Mouse (Mus musculus) forebrain, embryonic 14.5 days (tissue): ENCODE measurements around the gene Vangl1. TPM values are rescaled to one million over a fixed set of nuclear protein-coding genes. Genes with fewer than 3 reads are reported as not detected.

Source experiments
- ATAC-seq: fragments of 200-750 bp; cut with Nextera tagmentation; 2 replicates; pipeline ENCODE4 v1.8.0; 2017; ENCODE audit warnings: mild to moderate bottlenecking, moderate library complexity
- DNase-seq: peaks from one replicate; pipeline ENCODE4 v3.0.0-alpha.2; 2015; ENCODE audit warnings: low spot score
- H3K27ac ChIP-seq: fragments of 300-500 bp; sonication (generic); 2 replicates; pipeline ENCODE4 v1.5.1; 2014; ENCODE audit warnings: low read depth, mild to moderate bottlenecking, control low read depth, low read length, moderate library complexity
- H3K27me3 ChIP-seq: fragments of 300-500 bp; sonication (generic); replicated peaks from 2 replicates; pipeline ENCODE4 v1.6.1; 2014; ENCODE audit warnings: low read length, control low read depth, mixed read lengths; ENCODE audit not compliant: control insufficient read depth, insufficient read depth
- H3K36me3 ChIP-seq: fragments of 300-500 bp; sonication (generic); 2 replicates; pipeline ENCODE4 v1.6.1; 2014; ENCODE audit warnings: low read length, control low read depth; ENCODE audit not compliant: control insufficient read depth, insufficient read depth
- H3K4me1 ChIP-seq: fragments of 300-500 bp; sonication (generic); 2 replicates; pipeline ENCODE4 v1.6.1; 2014; ENCODE audit warnings: antibody characterized with exemption, low read length, control low read depth; ENCODE audit not compliant: control insufficient read depth, insufficient read depth
- H3K4me2 ChIP-seq: fragments of 300-500 bp; sonication (generic); 2 replicates; pipeline ENCODE4 v1.6.1; 2014; ENCODE audit warnings: mild to moderate bottlenecking, control low read depth, low read length
- H3K4me3 ChIP-seq: fragments of 300-500 bp; sonication (generic); 2 replicates; pipeline ENCODE4 v1.5.1; 2014; ENCODE audit warnings: low read depth, low read length, control low read depth
- H3K9ac ChIP-seq: fragments of 300-500 bp; sonication (generic); 2 replicates; pipeline ENCODE4 v1.6.1; 2014; ENCODE audit warnings: mild to moderate bottlenecking, low read length, control low read depth, moderate library complexity
- H3K9me3 ChIP-seq: fragments of 300-500 bp; sonication (generic); replicated peaks from 2 replicates; pipeline ENCODE4 v1.6.1; 2016; ENCODE audit warnings: low read length, control low read depth, mixed read lengths; ENCODE audit not compliant: control insufficient read depth
- WGBS: fragments of 180-500 bp; shearing (Covaris S2); extraction: QIAGEN DNeasy Blood & Tissue Kit; methylation state at CpG from one replicate; pipeline ENCODE4 v1.1.7; 2014; 5-methylcytosine and 5-hydroxymethylcytosine counted together
- polyA plus RNA-seq: library from polyadenylated mRNA; unstranded; fragments of >200 nt; fragmentation: Nextera tagmentation; extraction: Ambion mirVana; gene quantifications from 2 replicates; pipeline ENCODE4 v1.2.1, GENCODE M21; 2014

Gene Vangl1
- polyA plus RNA-seq, 1 experiment from 2014 or later = 4.6 TPM

- H3K36me3 ChIP-seq = no peaks in the 10 kb centered on the region
Observed at GRCm38 (mm10) chr3:102222756-102223155, 18.3 kb upstream of the Vangl1 start.

GRCm38 (mm10) chr3:102218301-102218700 is 13.8 kb upstream of the Vangl1 start:
- ATAC-seq (no peak), DNase-seq (no peak)
- Histone ChIP-seq H3K4me3 (no peak overlapping the region), H3K27ac (no peak overlapping the region), H3K27me3 (no peaks in the 10 kb centered on the region), H3K9me3 (no peaks in the 10 kb centered on the region), H3K4me2 (no peak overlapping the region), H3K4me1 (no peaks in the 10 kb centered on the region), H3K36me3 (no peaks in the 10 kb centered on the region), H3K9ac (no peak overlapping the region)
- WGBS = 80% methylated on average over 2 of the region's 2 CpGs

More at GRCm38 (mm10) chr3:102222756-102223155, 18.3 kb upstream of the Vangl1 start:
- 87% methylated on average over 8 of the region's 8 CpGs for WGBS
- Histone ChIP-seq H3K4me3 (no peak overlapping the region), H3K27ac (no peak overlapping the region), H3K9ac (no peak overlapping the region), H3K27me3 (no peaks in the 10 kb centered on the region), H3K9me3 (0 out of 2 replicates have a peak, but pooled peaks cover 3% of the 10 kb centered on the region), H3K4me2 (no peak overlapping the region), H3K4me1 (no peaks in the 10 kb centered on the region)
- ATAC-seq = no peak
- DNase-seq = no peak

- WGBS = 91% methylated on average over 4 of the region's 4 CpGs
- H3K4me1 ChIP-seq = no peaks in the 10 kb centered on the region
- no peak overlapping the region for H3K9ac ChIP-seq
- H3K27me3 ChIP-seq = no peaks in the 10 kb centered on the region
- no peak for ATAC-seq
- H3K36me3 ChIP-seq = no peaks in the 10 kb centered on the region
- H3K27ac ChIP-seq = no peak overlapping the region
- DNase-seq = no peak
- H3K9me3 ChIP-seq = no peaks in the 10 kb centered on the region
- no peak overlapping the region for H3K4me3 ChIP-seq
- H3K4me2 ChIP-seq = no peak overlapping the region
Observed at GRCm38 (mm10) chr3:102214736-102215135, 10.2 kb upstream of the Vangl1 start.

- Histone ChIP-seq H3K9ac (no peak overlapping the region), H3K27me3 (no peaks in the 10 kb centered on the region), H3K4me2 (no peak overlapping the region), H3K36me3 (no peaks in the 10 kb centered on the region), H3K27ac (no peak overlapping the region), H3K4me3 (no peak overlapping the region), H3K4me1 (no peaks in the 10 kb centered on the region), H3K9me3 (no peaks in the 10 kb centered on the region)
- WGBS = 64% methylated on average over 4 of the region's 4 CpGs
- DNase-seq = no peak
- ATAC-seq = no peak
Observed at GRCm38 (mm10) chr3:102214299-102214698, 9.8 kb upstream of the Vangl1 start.

- no peak overlapping the region for H3K27ac ChIP-seq
- H3K36me3 ChIP-seq = no peaks in the 10 kb centered on the region
- no peak overlapping the region for H3K4me3 ChIP-seq
- H3K4me1 ChIP-seq = no peaks in the 10 kb centered on the region
- WGBS = 62% methylated on average over 6 of the region's 6 CpGs
- H3K27me3 ChIP-seq = no peaks in the 10 kb centered on the region
- H3K4me2 ChIP-seq = no peak overlapping the region
- ATAC-seq = no peak
- no peaks in the 10 kb centered on the region for H3K9me3 ChIP-seq
- no peak for DNase-seq
- no peak overlapping the region for H3K9ac ChIP-seq
Observed at GRCm38 (mm10) chr3:102212896-102213295, 8.4 kb upstream of the Vangl1 start.

GRCm38 (mm10) chr3:102212336-102212735 is 7.8 kb upstream of the Vangl1 start:
- H3K4me3 ChIP-seq = no peak overlapping the region
- H3K4me2 ChIP-seq = no peak overlapping the region
- H3K36me3 ChIP-seq = no peaks in the 10 kb centered on the region
- H3K9ac ChIP-seq = no peak overlapping the region
- H3K27me3 ChIP-seq = no peaks in the 10 kb centered on the region
- 87% methylated on average over 15 of the region's 15 CpGs for WGBS
- ATAC-seq = no peak
- no peaks in the 10 kb centered on the region for H3K9me3 ChIP-seq
- no peak overlapping the region for H3K27ac ChIP-seq
- H3K4me1 ChIP-seq = no peaks in the 10 kb centered on the region
- no peak for DNase-seq

GRCm38 (mm10) chr3:102211340-102211739 is 6.8 kb upstream of the Vangl1 start:
- Histone ChIP-seq H3K4me3 (no peak overlapping the region), H3K4me2 (no peak overlapping the region), H3K27me3 (0 out of 2 replicates have a peak, but pooled peaks cover under 1% of the 10 kb centered on the region), H3K4me1 (no peaks in the 10 kb centered on the region), H3K9me3 (no peaks in the 10 kb centered on the region), H3K36me3 (no peaks in the 10 kb centered on the region), H3K9ac (no peak overlapping the region), H3K27ac (no peak overlapping the region)
- ATAC-seq = no peak
- 86% methylated on average over 2 of the region's 2 CpGs for WGBS
- DNase-seq = no peak

- Histone ChIP-seq H3K9ac (no peak overlapping the region), H3K4me2 (no peak overlapping the region), H3K4me1 (no peaks in the 10 kb centered on the region), H3K27ac (no peak overlapping the region), H3K9me3 (no peaks in the 10 kb centered on the region), H3K4me3 (no peak overlapping the region), H3K27me3 (peaks cover 6% of the 10 kb centered on the region; the same call in 1 of the 2 replicates), H3K36me3 (no peaks in the 10 kb centered on the region)
- DNase-seq (no peak), ATAC-seq (no peak)
- 59% methylated on average over 3 of the region's 3 CpGs for WGBS
Observed at GRCm38 (mm10) chr3:102210775-102211174, 6.3 kb upstream of the Vangl1 start.

- Histone ChIP-seq H3K27ac (no peak overlapping the region), H3K27me3 (peaks cover 17% of the 10 kb centered on the region), H3K36me3 (no peaks in the 10 kb centered on the region), H3K9me3 (no peaks in the 10 kb centered on the region), H3K4me1 (peaks cover 5% of the 10 kb centered on the region), H3K4me3 (no peak overlapping the region), H3K4me2 (no peak overlapping the region), H3K9ac (no peak overlapping the region)
- DNase-seq (no peak), ATAC-seq (no peak)
- 78% methylated on average over 6 of the region's 6 CpGs for WGBS
Observed at GRCm38 (mm10) chr3:102208861-102209260, 4.4 kb upstream of the Vangl1 start.
